Mouse (Mus musculus): ENCODE data around the gene Sstr5.
A peak's percentile ranks its signal among the peaks of the same experiment; 100 is the strongest.

- TF ChIP-seq CTCF (IDR thresholded peaks at IDR 0.05; ENCODE audit: borderline replicate concordance, insufficient read depth, low read length) (peak; percentile 89), POLR2A (IDR thresholded peaks at IDR 0.05; ENCODE audit: low read depth, low read length) (no peak)
Observed at GRCm38 (mm10) chr17:25469798-25470197, 27.3 kb downstream of the Sstr5 start.

Data from embryonic fibroblast, embryonic 13.5 days (primary cell).